Mouse (Mus musculus): ENCODE results near the gene Rbm15. TPM values are rescaled to one million over a fixed set of nuclear protein-coding genes. Genes with fewer than 3 reads are reported as not detected.

The Rbm15 gene
- total and polyA plus RNA-seq, 2 experiments from 2014 or later, result 5.5 to 22.0 TPM

- no peaks in the 10 kb centered on the region for H3K27me3 ChIP-seq (ENCODE audit: insufficient read depth, low read length)
- no peaks in the 10 kb centered on the region for H3K4me1 ChIP-seq (ENCODE audit: insufficient read depth)
- no peaks in the 10 kb centered on the region for H3K36me3 ChIP-seq (ENCODE audit: insufficient read depth)
- no peak overlapping the region for H3K4me3 ChIP-seq (ENCODE audit: low read depth, low read length)
- no peak for ATAC-seq
- H3K27ac ChIP-seq (ENCODE audit: low read depth, low read length), result no peak overlapping the region
- no peak for DNase-seq
- 85% methylated on average over 4 of the region's 4 CpGs for WGBS
- H3K9ac ChIP-seq, result no peak overlapping the region
- no peak overlapping the region for H3K4me2 ChIP-seq (ENCODE audit: low read depth)
- no peak for TF ChIP-seq CTCF (IDR thresholded peaks at IDR 0.05; ENCODE audit: low read depth)
- no peaks in the 10 kb centered on the region for H3K9me3 ChIP-seq (ENCODE audit: low read length)
These were observed 31.9 kb upstream of the Rbm15 start for GRCm38 (mm10) chr3:107365341-107365740.

GRCm38 (mm10) chr3:107363391-107363790 lies 29.9 kb upstream of the Rbm15 start:
- Histone ChIP-seq H3K27ac (ENCODE audit: low read depth, low read length) (no peak overlapping the region), H3K36me3 (ENCODE audit: insufficient read depth) (no peaks in the 10 kb centered on the region), H3K9ac (no peak overlapping the region), H3K4me3 (ENCODE audit: low read depth, low read length) (no peak overlapping the region), H3K4me2 (ENCODE audit: low read depth) (no peak overlapping the region), H3K9me3 (ENCODE audit: low read length) (no peaks in the 10 kb centered on the region), H3K27me3 (ENCODE audit: insufficient read depth, low read length) (no peaks in the 10 kb centered on the region), H3K4me1 (ENCODE audit: insufficient read depth) (no peaks in the 10 kb centered on the region)
- DNase-seq (no peak), ATAC-seq (no peak)
- no peak for TF ChIP-seq CTCF (IDR thresholded peaks at IDR 0.05; ENCODE audit: low read depth)
- 81% methylated on average over 5 of the region's 5 CpGs for WGBS

- Histone ChIP-seq H3K36me3 (ENCODE audit: insufficient read depth) (no peaks in the 10 kb centered on the region), H3K9ac (no peak overlapping the region), H3K4me3 (ENCODE audit: low read depth, low read length) (no peak overlapping the region), H3K27me3 (ENCODE audit: insufficient read depth, low read length) (no peaks in the 10 kb centered on the region), H3K9me3 (ENCODE audit: low read length) (no peaks in the 10 kb centered on the region), H3K4me2 (ENCODE audit: low read depth) (no peak overlapping the region), H3K27ac (ENCODE audit: low read depth, low read length) (no peak overlapping the region), H3K4me1 (ENCODE audit: insufficient read depth) (no peaks in the 10 kb centered on the region)
- no peak for TF ChIP-seq CTCF (IDR thresholded peaks at IDR 0.05; ENCODE audit: low read depth)
- 73% methylated on average over 4 of the region's 4 CpGs for WGBS
- no peak for DNase-seq
- ATAC-seq, result no peak
These were observed 26.9 kb upstream of the Rbm15 start for GRCm38 (mm10) chr3:107360341-107360740.

GRCm38 (mm10) chr3:107357700-107358234 lies 24.3 kb upstream of the Rbm15 start:
- no peak for ATAC-seq
- no peak for DNase-seq
- Histone ChIP-seq H3K36me3 (ENCODE audit: insufficient read depth) (no peaks in the 10 kb centered on the region), H3K4me3 (ENCODE audit: low read depth, low read length) (no peak overlapping the region), H3K4me2 (ENCODE audit: low read depth) (no peak overlapping the region), H3K4me1 (ENCODE audit: insufficient read depth) (no peaks in the 10 kb centered on the region), H3K27me3 (ENCODE audit: insufficient read depth, low read length) (0 out of 2 replicates have a peak, but pooled peaks cover 3% of the 10 kb centered on the region), H3K9ac (no peak overlapping the region), H3K27ac (ENCODE audit: low read depth, low read length) (no peak overlapping the region), H3K9me3 (ENCODE audit: low read length) (no peaks in the 10 kb centered on the region)
- TF ChIP-seq CTCF (IDR thresholded peaks at IDR 0.05; ENCODE audit: low read depth), result no peak
- 70% methylated on average over 3 of the region's 3 CpGs for WGBS

- Histone ChIP-seq H3K9ac (no peak overlapping the region), H3K4me1 (ENCODE audit: insufficient read depth) (no peaks in the 10 kb centered on the region), H3K4me3 (ENCODE audit: low read depth, low read length) (no peak overlapping the region), H3K9me3 (ENCODE audit: low read length) (no peaks in the 10 kb centered on the region), H3K27me3 (ENCODE audit: insufficient read depth, low read length) (0 out of 2 replicates have a peak, but pooled peaks cover 3% of the 10 kb centered on the region), H3K27ac (ENCODE audit: low read depth, low read length) (no peak overlapping the region), H3K36me3 (ENCODE audit: insufficient read depth) (no peaks in the 10 kb centered on the region), H3K4me2 (ENCODE audit: low read depth) (peak overlapping the region; percentile 21; the same call in 1 of the 2 replicates)
- peak; percentile 89 for DNase-seq
- peak; percentile 85 for TF ChIP-seq CTCF (IDR thresholded peaks at IDR 0.05; ENCODE audit: low read depth)
- ATAC-seq, result peak; percentile 99
- WGBS, result under 1% methylated on average over 10 of the region's 11 CpGs
These were observed 23.5 kb upstream of the Rbm15 start for GRCm38 (mm10) chr3:107356964-107357441.

- H3K4me3 ChIP-seq (ENCODE audit: low read depth, low read length), result no peak overlapping the region
- WGBS, result 90% methylated on average over 5 of the region's 6 CpGs
- H3K4me2 ChIP-seq (ENCODE audit: low read depth), result no peak overlapping the region
- H3K4me1 ChIP-seq (ENCODE audit: insufficient read depth), result no peaks in the 10 kb centered on the region
- H3K27ac ChIP-seq (ENCODE audit: low read depth, low read length), result no peak overlapping the region
- peaks cover 7% of the 10 kb centered on the region; the same call in 1 of the 2 replicates for H3K27me3 ChIP-seq (ENCODE audit: insufficient read depth, low read length)
- no peaks in the 10 kb centered on the region for H3K9me3 ChIP-seq (ENCODE audit: low read length)
- H3K36me3 ChIP-seq (ENCODE audit: insufficient read depth), result no peaks in the 10 kb centered on the region
- no peak for ATAC-seq
- no peak for DNase-seq
- no peak overlapping the region for H3K9ac ChIP-seq
- TF ChIP-seq CTCF (IDR thresholded peaks at IDR 0.05; ENCODE audit: low read depth), result no peak
These were observed 22.3 kb upstream of the Rbm15 start for GRCm38 (mm10) chr3:107355618-107356260.

GRCm38 (mm10) chr3:107351706-107352105 lies 18.2 kb upstream of the Rbm15 start:
- no peak overlapping the region for H3K9ac ChIP-seq
- H3K27ac ChIP-seq (ENCODE audit: low read depth, low read length), result no peak overlapping the region
- WGBS, result 61% methylated on average over 3 of the region's 3 CpGs
- peaks cover 7% of the 10 kb centered on the region; the same call in 1 of the 2 replicates for H3K27me3 ChIP-seq (ENCODE audit: insufficient read depth, low read length)
- no peak overlapping the region for H3K4me2 ChIP-seq (ENCODE audit: low read depth)
- no peak overlapping the region for H3K4me3 ChIP-seq (ENCODE audit: low read depth, low read length)
- H3K9me3 ChIP-seq (ENCODE audit: low read length), result no peaks in the 10 kb centered on the region
- TF ChIP-seq CTCF (IDR thresholded peaks at IDR 0.05; ENCODE audit: low read depth), result no peak
- H3K36me3 ChIP-seq (ENCODE audit: insufficient read depth), result no peaks in the 10 kb centered on the region
- no peaks in the 10 kb centered on the region for H3K4me1 ChIP-seq (ENCODE audit: insufficient read depth)
- ATAC-seq, result no peak
- no peak for DNase-seq

Measured in forebrain, postnatal 0 days (tissue).